Mouse (Mus musculus) kidney, embryonic 16.5 days (tissue): ENCODE measurements around the gene Spata2. TPM values are rescaled to one million over a fixed set of nuclear protein-coding genes. Genes with fewer than 3 reads are reported as not detected.

Source experiments
- ATAC-seq: fragments of 200-750 bp; cut with Nextera tagmentation; 2 replicates; pipeline ENCODE4 v1.8.0; 2017; ENCODE audit warnings: moderate TSS enrichment; ENCODE audit not compliant: low FRiP score, low TSS enrichment
- H3K27ac ChIP-seq: fragments of 300-500 bp; sonication (generic); 2 replicates; pipeline ENCODE4 v1.5.1; 2014; ENCODE audit warnings: low read length
- H3K27me3 ChIP-seq: fragments of 300-500 bp; sonication (generic); 2 replicates; pipeline ENCODE4 v1.6.1; 2014; ENCODE audit warnings: low read length, control low read depth, mixed read lengths; ENCODE audit not compliant: insufficient read depth
- H3K36me3 ChIP-seq: fragments of 300-500 bp; sonication (generic); 2 replicates; pipeline ENCODE4 v1.6.1; 2014; ENCODE audit warnings: low read length, control low read depth, mixed read lengths; ENCODE audit not compliant: insufficient read depth
- H3K4me1 ChIP-seq: fragments of 300-500 bp; sonication (generic); 2 replicates; pipeline ENCODE4 v1.6.1; 2014; ENCODE audit warnings: low read length, control low read depth, mixed read lengths; ENCODE audit not compliant: insufficient read depth
- H3K4me2 ChIP-seq: fragments of 300-500 bp; sonication (generic); replicated peaks from 2 replicates; pipeline ENCODE4 v1.6.1; 2014; ENCODE audit warnings: low read depth, low read length
- H3K4me3 ChIP-seq: fragments of 300-500 bp; sonication (generic); 2 replicates; pipeline ENCODE4 v1.5.1; 2014; ENCODE audit warnings: mild to moderate bottlenecking, low read length
- H3K9ac ChIP-seq: fragments of 300-500 bp; sonication (generic); replicated peaks from 2 replicates; pipeline ENCODE4 v1.6.1; 2014; ENCODE audit warnings: low read length
- H3K9me3 ChIP-seq: fragments of 300-500 bp; sonication (generic); 2 replicates; pipeline ENCODE4 v1.6.1; 2016; ENCODE audit warnings: low read length, control low read depth
- WGBS: fragments of 180-500 bp; shearing (Covaris S2); extraction: QIAGEN DNeasy Blood & Tissue Kit; methylation state at CpG from one replicate; pipeline ENCODE4 v1.1.7; 2014; 5-methylcytosine and 5-hydroxymethylcytosine counted together
- polyA plus RNA-seq: library from polyadenylated mRNA; unstranded; fragments of >200 nt; fragmentation: Nextera tagmentation; extraction: Ambion mirVana; gene quantifications from 2 replicates; pipeline ENCODE4 v1.2.1, GENCODE M21; 2015

Gene Spata2
- polyA plus RNA-seq, 1 experiment from 2014 or later, result 18.3 TPM

GRCm38 (mm10) chr2:167536320-167536945, 43.7 kb upstream of the Spata2 start:
- Histone ChIP-seq H3K4me3 (no peak overlapping the region), H3K27me3 (peaks cover 19% of the 10 kb centered on the region), H3K27ac (no peak overlapping the region), H3K36me3 (0 out of 2 replicates have a peak, but pooled peaks cover 2% of the 10 kb centered on the region), H3K9ac (no peak overlapping the region), H3K9me3 (no peaks in the 10 kb centered on the region), H3K4me1 (peaks cover 33% of the 10 kb centered on the region), H3K4me2 (no peak overlapping the region)
- no peak for ATAC-seq
- WGBS, result 54% methylated on average over 10 of the region's 10 CpGs

DNA sequence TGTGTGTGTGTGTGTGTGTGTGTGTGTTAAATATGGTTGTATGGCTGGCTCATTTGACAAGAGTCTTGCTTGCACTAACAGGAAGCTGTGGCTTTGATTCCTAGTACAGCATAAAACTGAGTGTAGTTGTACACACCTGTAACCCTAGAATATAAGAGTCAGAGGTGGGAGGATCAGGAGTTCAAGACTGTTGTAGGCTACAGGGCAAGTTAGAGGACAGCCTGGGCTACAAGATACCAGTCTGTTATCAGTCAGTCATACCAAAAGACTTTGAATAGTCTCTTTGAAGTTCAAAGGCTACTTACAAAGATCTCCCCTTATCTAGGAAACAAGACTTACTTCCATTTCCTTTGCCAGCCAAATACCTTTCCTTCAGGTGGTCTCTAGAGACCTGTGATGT, 41.2 kb upstream of the Spata2 start:
- Histone ChIP-seq H3K4me2 (no peak overlapping the region), H3K27ac (no peak overlapping the region), H3K9ac (no peak overlapping the region), H3K4me1 (peaks cover 13% of the 10 kb centered on the region), H3K27me3 (peaks cover 17% of the 10 kb centered on the region), H3K36me3 (0 out of 2 replicates have a peak, but pooled peaks cover under 1% of the 10 kb centered on the region), H3K9me3 (no peaks in the 10 kb centered on the region), H3K4me3 (no peak overlapping the region)
- ATAC-seq, result no peak

DNA sequence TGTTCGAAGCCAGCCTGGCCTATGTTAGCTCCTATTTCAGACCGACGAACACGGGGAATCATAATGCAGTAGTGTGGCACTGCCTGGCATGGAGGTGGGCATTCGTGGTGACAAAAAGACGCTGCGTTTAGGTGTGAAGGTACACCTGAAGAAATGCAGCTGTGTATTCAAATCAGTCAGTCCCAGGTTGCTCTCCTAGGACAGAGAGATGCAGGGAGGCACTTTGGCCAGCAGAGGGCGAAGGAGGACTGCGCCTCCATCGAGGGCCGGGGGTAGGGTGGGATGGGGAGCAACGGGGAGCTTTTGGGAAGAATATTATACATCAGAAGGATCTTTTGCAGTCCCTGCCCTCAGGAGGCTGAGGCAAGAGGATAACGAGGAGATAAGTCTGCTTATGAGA, 39.4 kb upstream of the Spata2 start:
- Histone ChIP-seq H3K4me1 (peaks cover 2% of the 10 kb centered on the region; the same call in 1 of the 2 replicates), H3K4me2 (no peak overlapping the region), H3K27ac (no peak overlapping the region), H3K9ac (no peak overlapping the region), H3K27me3 (peaks cover 11% of the 10 kb centered on the region), H3K9me3 (no peaks in the 10 kb centered on the region), H3K36me3 (no peaks in the 10 kb centered on the region), H3K4me3 (no peak overlapping the region)
- WGBS, result 21% methylated on average over 13 of the region's 13 CpGs
- no peak for ATAC-seq

GRCm38 (mm10) chr2:167530536-167530935, 37.8 kb upstream of the Spata2 start:
- no peak overlapping the region for H3K9ac ChIP-seq
- H3K27ac ChIP-seq, result no peak overlapping the region
- no peak for ATAC-seq
- H3K27me3 ChIP-seq, result no peaks in the 10 kb centered on the region
- H3K4me3 ChIP-seq, result no peak overlapping the region
- H3K9me3 ChIP-seq, result no peaks in the 10 kb centered on the region
- H3K36me3 ChIP-seq, result no peaks in the 10 kb centered on the region
- WGBS, result 76% methylated on average over 4 of the region's 4 CpGs
- H3K4me2 ChIP-seq, result no peak overlapping the region
- H3K4me1 ChIP-seq, result no peaks in the 10 kb centered on the region

- ATAC-seq, result no peak
- 48% methylated on average over 5 of the region's 5 CpGs for WGBS
- no peaks in the 10 kb centered on the region for H3K27me3 ChIP-seq
- 0 out of 2 replicates have a peak overlapping the region, but pooled peaks have one; percentile 35 for H3K9ac ChIP-seq
- no peaks in the 10 kb centered on the region for H3K4me1 ChIP-seq
- H3K4me2 ChIP-seq, result no peak overlapping the region
- no peak overlapping the region for H3K4me3 ChIP-seq
- H3K36me3 ChIP-seq, result no peaks in the 10 kb centered on the region
- no peak overlapping the region for H3K27ac ChIP-seq
- no peaks in the 10 kb centered on the region for H3K9me3 ChIP-seq
These were observed 37.3 kb upstream of the Spata2 start for GRCm38 (mm10) chr2:167529935-167530513.

DNA sequence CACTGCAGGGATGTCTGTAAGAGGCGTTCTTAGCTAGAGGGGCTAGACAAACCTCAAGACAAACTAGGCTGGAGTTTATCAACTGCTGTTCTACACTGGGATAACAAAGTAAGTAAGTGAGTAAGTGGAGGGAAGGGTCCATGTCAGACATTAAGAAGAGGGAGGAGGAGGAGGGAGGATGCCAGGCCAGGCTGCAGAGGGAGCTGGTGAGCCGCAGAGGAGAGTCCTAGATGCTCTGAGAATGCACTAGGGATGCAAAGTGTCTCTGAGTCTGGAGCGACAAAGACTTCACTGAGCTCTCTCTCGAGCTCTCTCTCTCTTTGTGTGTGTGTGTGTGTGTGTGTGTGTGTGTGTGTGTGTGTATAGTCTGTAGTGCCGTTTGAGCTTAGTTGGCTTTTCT, 35.6 kb upstream of the Spata2 start:
- no peaks in the 10 kb centered on the region for H3K36me3 ChIP-seq
- no peak overlapping the region for H3K9ac ChIP-seq
- H3K27ac ChIP-seq, result no peak overlapping the region
- ATAC-seq, result no peak
- no peaks in the 10 kb centered on the region for H3K9me3 ChIP-seq
- H3K4me3 ChIP-seq, result no peak overlapping the region
- H3K4me2 ChIP-seq, result no peak overlapping the region
- H3K4me1 ChIP-seq, result no peaks in the 10 kb centered on the region
- 10% methylated on average over 5 of the region's 5 CpGs for WGBS
- no peaks in the 10 kb centered on the region for H3K27me3 ChIP-seq

- no peak overlapping the region for H3K27ac ChIP-seq
- no peaks in the 10 kb centered on the region for H3K4me1 ChIP-seq
- ATAC-seq, result no peak
- no peaks in the 10 kb centered on the region for H3K27me3 ChIP-seq
- no peak overlapping the region for H3K4me2 ChIP-seq
- H3K9ac ChIP-seq, result no peak overlapping the region
- H3K9me3 ChIP-seq, result no peaks in the 10 kb centered on the region
- WGBS, result 86% methylated on average over 5 of the region's 5 CpGs
- H3K4me3 ChIP-seq, result no peak overlapping the region
- peaks cover 39% of the 10 kb centered on the region for H3K36me3 ChIP-seq
These were observed 27.0 kb upstream of the Spata2 start for GRCm38 (mm10) chr2:167519606-167520252.

DNA sequence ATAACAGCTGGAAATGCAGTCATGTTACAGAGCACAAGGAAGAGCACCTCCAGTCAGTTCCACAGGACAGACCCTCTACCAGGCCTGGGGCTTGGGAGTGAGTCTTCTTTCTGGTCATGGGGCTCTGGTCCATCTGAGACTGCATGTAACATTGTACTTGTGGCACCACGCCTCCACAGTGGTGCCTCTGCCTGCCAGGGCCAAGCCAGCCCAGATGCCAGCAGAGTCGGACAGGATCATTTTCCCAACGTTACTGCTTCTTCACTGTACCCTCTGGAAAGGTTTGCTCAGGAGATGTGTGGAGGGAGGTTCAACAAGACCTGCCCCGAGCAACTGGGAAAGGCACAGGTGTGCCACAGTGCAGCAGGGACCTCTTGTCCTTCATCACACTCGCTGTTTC, 23.0 kb upstream of the Spata2 start:
- H3K9me3 ChIP-seq, result no peaks in the 10 kb centered on the region
- ATAC-seq, result no peak
- no peak overlapping the region for H3K4me3 ChIP-seq
- no peak overlapping the region for H3K4me2 ChIP-seq
- H3K27me3 ChIP-seq, result no peaks in the 10 kb centered on the region
- H3K9ac ChIP-seq, result no peak overlapping the region
- no peak overlapping the region for H3K27ac ChIP-seq
- WGBS, result 92% methylated on average over 5 of the region's 5 CpGs
- H3K36me3 ChIP-seq, result peaks cover 78% of the 10 kb centered on the region
- H3K4me1 ChIP-seq, result no peaks in the 10 kb centered on the region

DNA sequence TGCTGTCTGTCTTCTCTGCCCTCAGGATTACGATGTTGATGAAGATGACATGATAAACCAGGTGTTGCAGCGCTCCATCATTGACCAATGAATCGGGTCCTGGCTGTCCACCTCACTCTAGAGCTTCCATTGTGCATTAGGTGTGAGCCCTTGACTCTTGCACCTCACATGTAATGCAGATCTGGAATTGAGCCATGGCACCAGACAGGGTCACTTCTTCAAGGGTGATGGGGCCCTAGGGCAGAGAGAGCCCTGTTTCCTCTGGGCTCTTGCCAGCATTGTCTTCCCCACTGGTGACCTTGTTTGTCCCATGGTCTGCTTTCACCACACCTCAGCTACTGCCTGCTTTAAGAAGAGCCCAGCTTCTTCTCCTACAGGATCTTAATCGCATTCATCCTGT, 22.0 kb upstream of the Spata2 start:
- Histone ChIP-seq H3K27me3 (no peaks in the 10 kb centered on the region), H3K4me2 (no peak overlapping the region), H3K4me1 (no peaks in the 10 kb centered on the region), H3K36me3 (peaks cover 79% of the 10 kb centered on the region), H3K27ac (no peak overlapping the region), H3K9ac (no peak overlapping the region), H3K4me3 (no peak overlapping the region), H3K9me3 (no peaks in the 10 kb centered on the region)
- no peak for ATAC-seq
- 94% methylated on average over 4 of the region's 4 CpGs for WGBS

- no peak overlapping the region for H3K9ac ChIP-seq
- no peaks in the 10 kb centered on the region for H3K4me1 ChIP-seq
- H3K4me3 ChIP-seq, result no peak overlapping the region
- no peak overlapping the region for H3K27ac ChIP-seq
- no peaks in the 10 kb centered on the region for H3K9me3 ChIP-seq
- WGBS, result 93% methylated on average over 5 of the region's 5 CpGs
- no peaks in the 10 kb centered on the region for H3K27me3 ChIP-seq
- no peak overlapping the region for H3K4me2 ChIP-seq
- no peak for ATAC-seq
- peaks cover 85% of the 10 kb centered on the region for H3K36me3 ChIP-seq
These were observed 20.3 kb upstream of the Spata2 start for GRCm38 (mm10) chr2:167512970-167513369.
